Mouse (Mus musculus) heart, postnatal 4 days (tissue): ENCODE data around the gene Tprg. TPM values are rescaled to one million over a fixed set of nuclear protein-coding genes. Genes with fewer than 3 reads are reported as not detected.

Experiments used
- DNase-seq: peaks from one replicate; pipeline ENCODE4 v3.0.0; 2021
- total RNA-seq, 2 experiments: library from RNA; stranded (reverse); gene quantifications; 2 replicates each; pipeline ENCODE4 v1.2.3; 2021

Gene Tprg
- total RNA-seq, 2 experiments from 2014 or later = not detected

DNA sequence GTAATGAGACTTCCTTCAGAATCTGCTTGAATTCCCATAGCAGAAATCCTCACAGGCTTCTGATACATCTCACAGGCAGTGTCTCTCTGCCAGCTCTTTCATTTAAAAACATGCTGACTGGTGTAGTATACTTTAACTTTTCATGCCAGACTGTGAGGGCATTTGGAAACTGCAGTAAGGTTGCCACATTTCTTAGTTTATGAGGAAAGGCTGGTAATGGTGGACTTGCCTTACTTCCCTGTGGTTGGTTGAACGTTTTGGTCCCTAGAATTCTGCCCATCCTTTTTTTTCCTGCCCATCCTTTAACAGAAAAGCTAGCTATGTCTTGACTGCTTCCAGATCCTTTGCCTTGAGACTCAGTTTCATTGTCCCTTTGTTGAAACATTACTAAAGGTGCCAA is 138.8 kb downstream of the Tprg start:
- DNase-seq = no peak

DNA sequence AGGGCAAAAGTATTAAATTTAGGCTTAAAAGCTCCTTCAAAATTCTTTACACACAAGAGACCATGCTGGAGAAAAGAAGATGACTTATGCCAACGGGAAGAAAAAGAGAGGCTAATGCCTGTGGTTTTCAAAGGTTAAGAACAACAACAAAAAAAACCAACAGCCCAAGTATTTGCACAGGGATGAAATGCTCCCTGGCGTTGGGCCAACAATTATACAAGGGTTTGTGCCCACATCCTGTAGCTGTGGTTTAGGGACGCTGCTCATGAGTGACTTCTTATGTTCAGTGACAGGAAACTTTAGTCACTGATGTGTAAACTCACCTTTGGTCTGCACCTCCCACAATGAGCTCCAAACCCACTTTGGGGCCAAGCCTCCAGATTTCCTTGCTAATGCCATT is 139.6 kb downstream of the Tprg start:
- no peak for DNase-seq

DNA sequence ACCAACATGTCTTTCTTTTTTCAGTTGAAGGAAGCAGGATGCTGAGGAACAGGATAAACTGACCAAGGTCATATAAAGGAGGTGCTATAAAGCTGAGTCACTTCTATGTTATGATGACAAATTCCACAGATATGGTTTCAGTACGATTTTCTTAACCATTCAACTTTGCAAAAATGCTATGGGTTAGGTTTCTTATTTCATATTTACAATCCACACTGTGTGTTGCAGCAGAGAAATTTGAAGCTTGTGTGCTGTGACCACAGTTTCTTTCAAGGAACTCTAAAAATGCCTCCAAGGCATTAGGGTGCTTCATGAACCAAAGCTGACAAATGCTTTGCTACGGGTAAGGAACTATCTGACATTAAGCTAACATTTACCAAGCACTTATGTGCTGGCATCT is 153.4 kb downstream of the Tprg start:
- DNase-seq = no peak

DNA sequence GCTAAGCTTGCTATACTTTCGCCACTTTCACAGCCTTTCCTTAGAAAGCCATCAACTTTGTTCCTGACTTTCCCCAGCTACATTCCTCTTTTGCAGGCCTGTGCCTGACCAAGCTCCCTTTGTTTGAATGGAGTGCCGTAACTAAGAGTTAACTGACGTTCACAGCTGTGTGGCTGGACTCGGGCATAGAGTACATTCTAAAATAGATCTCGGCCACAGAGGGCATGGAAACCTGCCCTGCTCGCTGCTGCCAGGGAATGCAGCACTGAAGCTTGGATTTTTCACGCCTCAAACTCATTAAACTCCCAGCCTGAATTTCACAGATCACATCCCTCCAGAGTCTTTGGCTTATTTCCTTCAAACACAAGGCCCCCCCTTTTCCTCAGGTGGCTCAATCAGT is 159.0 kb downstream of the Tprg start:
- DNase-seq = peak; percentile 54

DNA sequence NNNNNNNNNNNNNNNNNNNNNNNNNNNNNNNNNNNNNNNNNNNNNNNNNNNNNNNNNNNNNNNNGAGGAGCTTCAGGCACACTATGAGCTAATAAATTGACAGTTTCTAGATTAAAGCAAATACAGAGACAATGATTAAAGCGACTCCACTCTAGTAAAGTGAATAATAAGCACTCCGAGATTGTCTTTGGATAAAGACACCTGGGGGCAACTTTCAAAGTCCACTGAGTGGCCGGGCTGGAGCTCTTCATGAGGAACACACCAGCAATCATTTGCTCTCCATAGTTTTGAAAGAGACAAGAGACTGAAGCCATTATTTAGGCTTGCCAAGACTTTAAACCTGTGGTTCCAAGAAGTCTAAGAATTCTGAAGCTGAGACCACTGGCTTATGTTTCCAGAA is 164.9 kb downstream of the Tprg start:
- no peak for DNase-seq

DNA sequence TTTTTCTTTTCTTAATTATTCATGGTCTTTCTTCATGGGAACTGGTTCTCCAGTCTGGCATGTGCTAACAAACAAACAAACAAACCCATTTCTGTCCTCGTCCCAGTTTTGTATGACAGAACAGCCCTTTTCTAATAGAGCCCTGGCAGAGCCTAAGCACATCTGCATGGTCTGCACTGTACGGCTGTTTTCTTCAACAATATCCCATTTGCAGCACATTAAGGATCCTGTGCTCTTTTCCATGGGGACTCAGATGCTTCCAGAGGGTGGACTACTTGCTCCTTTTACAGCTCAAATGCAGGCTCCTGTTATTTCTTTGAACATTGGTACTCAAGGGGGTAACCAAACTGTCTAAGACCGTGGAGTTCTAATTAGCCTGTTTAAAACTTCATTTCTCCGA is 178.1 kb downstream of the Tprg start:
- no peak for DNase-seq

DNA sequence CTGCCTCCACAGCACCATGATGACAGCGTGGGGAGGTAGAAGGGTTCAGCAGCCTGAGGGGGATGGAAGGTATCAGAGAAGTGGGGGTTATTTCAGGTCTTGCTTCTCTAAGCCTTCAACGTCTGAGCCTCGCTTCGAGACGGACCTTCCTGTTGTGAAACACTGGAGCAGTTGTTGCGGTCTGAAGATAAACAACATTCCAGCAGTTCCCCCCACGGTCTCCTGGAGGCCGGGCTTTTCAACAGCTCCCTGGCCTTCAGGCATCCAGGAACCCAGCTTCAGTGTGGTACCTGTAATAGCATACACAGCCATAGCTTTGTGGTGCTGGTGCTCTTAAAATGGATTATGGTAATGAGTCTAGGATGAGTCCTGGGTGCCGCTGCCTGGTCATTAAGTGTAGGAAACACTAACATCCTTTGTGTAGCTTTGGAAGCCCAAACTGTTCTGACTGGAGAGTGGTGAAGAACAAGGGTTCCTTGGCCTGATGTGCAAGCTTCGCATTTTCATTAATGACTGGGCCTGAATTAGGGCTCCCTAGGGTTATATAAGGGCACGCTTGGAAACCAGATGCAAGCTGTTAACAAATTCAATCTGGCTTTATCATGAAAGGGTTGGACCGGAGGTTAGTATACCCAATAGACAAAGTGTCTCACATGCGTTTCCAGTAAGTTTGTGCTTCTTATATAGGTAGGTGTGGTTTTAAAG is 179.0 kb downstream of the Tprg start:
- peak; percentile 9 for DNase-seq

DNA sequence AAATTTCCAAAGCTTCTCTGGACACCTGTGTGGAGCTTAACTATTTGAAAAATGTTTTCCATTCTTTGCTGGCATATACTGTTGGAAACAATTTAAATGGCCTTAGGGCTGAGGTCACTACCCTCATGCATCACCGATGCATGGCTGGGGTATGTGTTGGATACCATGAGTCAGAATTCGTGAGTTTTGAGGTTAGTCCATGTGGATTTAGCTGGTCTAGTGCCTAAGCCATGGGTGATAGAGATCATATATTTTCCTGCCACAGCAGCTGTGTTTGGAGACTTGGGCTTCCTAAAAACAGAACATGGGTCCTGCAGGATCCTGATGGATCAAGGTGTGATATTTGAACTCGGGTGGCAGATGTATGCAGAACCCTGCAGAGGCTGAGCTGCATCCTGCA is 181.4 kb downstream of the Tprg start:
- DNase-seq = no peak

DNA sequence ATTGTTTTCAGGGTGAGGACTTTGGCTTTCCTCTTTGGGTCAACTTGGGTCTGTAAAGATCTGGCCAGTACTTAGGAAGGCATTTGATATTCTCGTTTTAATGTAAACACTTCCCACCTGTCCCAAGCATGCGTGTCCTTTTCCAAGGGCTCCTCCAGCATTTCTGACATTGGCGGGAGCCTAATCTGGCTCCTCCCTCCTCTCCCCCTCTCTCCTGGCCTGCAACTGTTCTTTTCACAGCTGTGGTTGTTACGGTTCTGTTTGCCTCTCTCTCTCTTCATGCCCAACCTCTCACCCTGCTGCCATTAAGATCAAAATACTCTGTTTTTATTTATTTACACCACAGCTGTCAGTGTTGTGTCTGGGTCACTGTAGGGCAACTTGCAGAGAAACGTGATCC is 182.0 kb downstream of the Tprg start:
- no peak for DNase-seq
